Mouse (Mus musculus) heart, postnatal 0 days (tissue): ENCODE measurements around the gene Tdp1.

Experiments
- CTCF ChIP-seq: IDR thresholded peaks from 2 replicates; pipeline ENCODE4 v1.5.1; 2016; ENCODE audit warnings: antibody characterized with exemption, control low read depth, low read depth
- EP300 ChIP-seq: IDR thresholded peaks from 2 replicates; pipeline ENCODE4 v1.6.1; 2016; ENCODE audit warnings: antibody characterized with exemption, low read depth

GRCm38 (mm10) chr12:99858664-99859063 lies 25.7 kb upstream of the Tdp1 start:
- no peak for TF ChIP-seq EP300
- TF ChIP-seq CTCF, result no peak
